Mouse (Mus musculus): ENCODE data around the gene Slc12a9. TPM values are rescaled to one million over a fixed set of nuclear protein-coding genes. Genes with fewer than 3 reads are reported as not detected.

Slc12a9 gene
- total RNA-seq (2021) = 1 to 10 TPM; 8.4 to 8.6 TPM
- long read RNA-seq, experiment 1, transcript Slc12a9-201 (14 exons, 3,330 nt) = major isoform, 6 of 9 reads
- long read RNA-seq, experiment 1, partial matches to known transcripts = 1 of 9 reads
- long read RNA-seq, experiment 1, other reads (novel, unspliced or antisense) = 2 of 9 reads
- long read RNA-seq, experiment 2, transcript Slc12a9-201 (14 exons, 3,330 nt) = major isoform, 14 of 22 reads
- long read RNA-seq, experiment 2, partial matches to known transcripts = 5 of 22 reads
- long read RNA-seq, experiment 2, other reads (novel, unspliced or antisense) = 3 of 22 reads

GRCm38 (mm10) chr5:137333512-137334174 lies at the start of gene Slc12a9:
Gene Slc12a9 (minus strand): TSS chr5:137333597.
- peak; percentile 90 to 91 for DNase-seq (ENCODE audit: low spot score in 2 of 2)

DNA sequence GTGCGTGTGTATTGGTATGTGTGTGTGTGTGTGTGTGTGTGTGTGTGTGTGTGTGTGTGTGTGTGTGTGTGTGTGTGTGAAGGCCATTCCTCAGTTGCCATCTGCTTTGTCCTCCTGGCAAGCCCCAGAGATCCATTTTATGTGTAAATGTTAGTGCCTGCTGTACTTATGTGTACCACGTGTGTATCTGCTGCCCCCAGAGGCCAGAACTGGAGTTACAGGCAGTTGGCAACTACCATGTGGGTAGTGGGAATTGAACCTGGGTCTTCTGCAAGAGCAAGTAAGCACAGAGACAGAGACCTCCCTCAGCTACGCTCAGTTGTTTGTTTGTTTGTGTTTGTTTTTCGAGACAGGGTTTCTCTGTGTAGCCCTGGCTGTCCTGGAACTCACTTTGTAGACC lies 47.8 kb upstream of the Slc12a9 start:
- peak; percentile 46 to 62 for DNase-seq (ENCODE audit: low spot score in 2 of 2)

- no peak for DNase-seq (ENCODE audit: low spot score in 2 of 2)
Measured at GRCm38 (mm10) chr5:137377603-137378002, 44.2 kb upstream of the Slc12a9 start.

- DNase-seq (ENCODE audit: low spot score in 2 of 2) = no peak
Measured at GRCm38 (mm10) chr5:137377176-137377575, 43.8 kb upstream of the Slc12a9 start.

- no peak for DNase-seq (ENCODE audit: low spot score in 2 of 2)
Measured at GRCm38 (mm10) chr5:137376722-137377121, 43.3 kb upstream of the Slc12a9 start.

DNA sequence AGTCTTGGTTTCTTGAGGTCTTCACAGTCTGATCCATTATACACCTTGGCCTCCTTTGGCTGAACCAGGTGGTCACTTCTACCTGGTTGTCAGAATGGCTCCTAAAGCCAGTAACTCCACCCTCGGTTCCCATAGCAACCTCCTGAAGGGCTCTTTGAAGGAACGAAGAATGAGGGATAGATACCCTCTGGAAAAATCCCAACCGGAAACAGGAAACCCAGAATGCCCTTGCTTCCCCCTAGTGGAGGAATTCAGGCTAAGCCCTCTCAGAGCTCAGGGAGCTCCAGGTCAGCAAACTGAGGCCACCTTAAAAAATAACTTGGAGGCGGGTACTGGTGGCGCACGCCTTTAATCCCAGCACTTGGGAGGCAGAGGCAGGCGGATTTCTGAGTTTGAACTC lies 42.8 kb upstream of the Slc12a9 start:
- no peak for DNase-seq (ENCODE audit: low spot score in 2 of 2)

- DNase-seq (ENCODE audit: low spot score in 2 of 2) = no peak
Measured at GRCm38 (mm10) chr5:137375627-137376026, 42.2 kb upstream of the Slc12a9 start.

- DNase-seq (ENCODE audit: low spot score in 2 of 2) = no peak
Measured at GRCm38 (mm10) chr5:137374521-137375080, 41.2 kb upstream of the Slc12a9 start.

DNA sequence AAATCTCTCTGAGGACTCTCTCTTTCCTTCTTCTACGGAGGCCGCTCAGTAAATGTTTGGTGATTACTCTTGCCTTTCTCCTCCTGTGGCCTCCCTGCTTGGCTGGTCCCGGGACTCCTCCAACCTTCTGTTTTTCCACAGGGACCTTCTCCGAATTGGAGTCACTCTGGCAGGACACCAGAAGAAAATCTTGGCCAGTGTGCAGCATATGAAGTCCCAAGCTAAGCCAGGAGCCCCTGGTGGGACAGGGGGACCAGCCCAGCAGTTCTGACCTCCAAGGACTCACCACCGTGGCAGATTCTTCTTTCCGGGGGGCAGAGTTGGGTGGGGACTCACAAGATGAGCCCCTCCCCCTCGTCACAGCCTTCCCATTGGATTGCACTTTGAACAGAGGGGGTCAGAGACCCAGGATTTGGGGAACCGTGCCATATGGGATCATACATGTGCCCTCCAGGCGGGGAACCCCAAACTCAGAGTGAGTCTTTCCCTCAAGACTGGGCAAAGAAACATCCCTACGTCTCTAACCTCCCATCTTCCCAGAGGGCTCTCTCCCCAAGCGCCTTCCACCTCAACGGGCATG lies 40.1 kb upstream of the Slc12a9 start:
- DNase-seq (ENCODE audit: low spot score in 2 of 2) = no peak

- DNase-seq (ENCODE audit: low spot score in 2 of 2) = no peak
Measured at GRCm38 (mm10) chr5:137369665-137370064, 36.3 kb upstream of the Slc12a9 start.

- DNase-seq (ENCODE audit: low spot score in 2 of 2) = no peak
Measured at GRCm38 (mm10) chr5:137358382-137358781, 25.0 kb upstream of the Slc12a9 start.

DNA sequence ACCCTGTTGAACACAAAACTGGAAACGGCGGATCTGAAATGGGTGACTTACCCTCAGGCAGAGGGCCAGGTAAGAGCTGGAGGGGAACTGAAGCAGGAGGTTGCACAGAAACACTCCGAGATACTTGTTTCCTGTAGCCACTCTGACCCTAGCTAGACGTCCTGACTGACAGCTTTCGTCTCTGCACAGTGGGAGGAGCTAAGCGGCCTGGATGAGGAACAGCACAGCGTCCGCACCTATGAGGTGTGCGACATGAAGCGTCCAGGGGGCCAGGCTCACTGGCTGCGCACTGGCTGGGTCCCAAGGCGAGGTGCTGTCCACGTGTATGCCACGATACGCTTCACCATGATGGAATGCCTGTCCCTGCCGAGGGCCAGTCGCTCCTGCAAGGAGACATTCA lies 20.7 kb upstream of the Slc12a9 start:
- no peak for DNase-seq (ENCODE audit: low spot score in 2 of 2)

DNA sequence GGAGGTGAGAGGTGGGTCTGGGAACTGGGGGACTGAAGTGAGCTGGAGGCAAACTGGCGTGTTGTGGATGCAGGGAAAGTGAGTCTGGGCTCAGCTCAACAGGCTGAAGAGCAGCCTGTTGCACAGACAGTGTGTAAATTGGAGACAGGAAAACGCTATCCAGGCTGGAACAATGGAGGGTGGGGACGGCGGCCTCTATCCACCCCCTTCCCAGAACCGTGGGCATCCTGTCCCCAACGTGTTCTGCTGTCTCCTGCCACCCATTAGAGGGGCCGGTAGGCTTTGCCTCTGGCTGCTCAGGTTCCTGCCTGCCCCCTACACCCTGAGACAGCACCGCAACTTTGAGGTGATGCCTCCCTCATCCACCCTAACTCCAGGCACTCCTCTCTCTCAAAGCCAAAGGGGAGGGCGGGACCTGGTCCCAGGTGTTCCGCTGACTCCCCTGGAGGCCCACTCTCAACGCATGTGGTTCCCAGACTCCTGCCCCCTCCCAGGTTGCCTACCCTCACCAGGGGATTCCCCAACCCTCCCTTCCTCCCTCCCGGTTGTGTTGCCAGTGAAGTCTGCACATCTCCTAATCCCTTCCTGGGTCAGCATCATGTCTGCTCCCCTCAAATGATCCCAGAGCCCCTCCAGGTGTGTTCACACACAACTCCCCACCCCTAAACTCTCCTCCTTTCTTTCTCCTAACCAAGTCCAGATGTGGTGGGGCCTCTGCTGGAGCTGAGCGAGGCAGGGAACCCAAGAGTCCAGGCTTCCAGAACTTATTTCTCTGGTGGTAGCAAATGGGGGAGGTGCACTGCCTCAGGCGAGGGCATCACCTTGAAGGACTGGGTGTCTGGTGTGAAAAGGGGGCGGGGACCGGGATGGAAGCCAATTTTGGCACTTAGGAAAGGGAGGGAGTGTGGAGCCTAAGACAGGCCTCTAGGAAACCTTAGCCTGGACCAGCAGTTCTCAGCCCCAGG lies 18.9 kb upstream of the Slc12a9 start:
- DNase-seq (ENCODE audit: low spot score in 2 of 2) = no peak

DNA sequence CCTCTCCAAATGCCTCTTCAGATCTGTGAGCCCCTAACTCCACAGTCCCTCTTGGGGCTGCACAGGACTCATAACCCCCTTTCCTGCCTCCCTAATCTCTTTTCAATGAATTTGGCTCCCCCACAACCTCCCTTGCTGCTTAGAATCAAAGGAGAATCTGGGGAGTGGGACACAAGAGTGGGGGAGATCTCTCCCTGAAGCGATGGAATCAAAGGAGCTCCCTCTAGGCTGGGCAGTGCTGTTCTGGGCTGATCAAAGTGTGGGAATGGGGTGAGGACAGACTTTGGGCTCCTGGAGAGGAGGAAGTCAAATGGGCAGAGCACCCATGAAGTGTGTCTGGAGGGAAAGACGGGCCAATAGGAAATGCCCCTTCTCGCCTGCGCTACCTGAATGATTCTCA lies 18.0 kb upstream of the Slc12a9 start:
- DNase-seq (ENCODE audit: low spot score in 2 of 2) = no peak

DNA sequence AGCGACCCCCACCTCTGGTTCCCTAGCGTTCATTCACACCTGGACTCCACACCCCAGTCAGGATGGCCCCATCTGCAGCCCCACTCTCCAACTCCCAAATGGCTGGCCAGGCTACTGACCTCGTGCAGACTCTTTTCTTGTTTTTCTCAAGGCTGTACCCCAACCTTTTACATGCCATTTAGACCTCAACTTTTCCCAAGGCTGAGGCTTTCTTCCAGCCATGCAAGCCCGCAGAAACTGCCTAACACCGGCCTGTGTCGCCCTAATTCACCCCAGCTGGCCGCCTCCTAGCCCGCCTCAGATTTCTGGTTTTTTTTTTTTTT lies 17.6 kb upstream of the Slc12a9 start:
- no peak for DNase-seq (ENCODE audit: low spot score in 2 of 2)

GRCm38 (mm10) chr5:137350205-137351057 lies 17.0 kb upstream of the Slc12a9 start:
- no peak for DNase-seq (ENCODE audit: low spot score in 2 of 2)

DNA sequence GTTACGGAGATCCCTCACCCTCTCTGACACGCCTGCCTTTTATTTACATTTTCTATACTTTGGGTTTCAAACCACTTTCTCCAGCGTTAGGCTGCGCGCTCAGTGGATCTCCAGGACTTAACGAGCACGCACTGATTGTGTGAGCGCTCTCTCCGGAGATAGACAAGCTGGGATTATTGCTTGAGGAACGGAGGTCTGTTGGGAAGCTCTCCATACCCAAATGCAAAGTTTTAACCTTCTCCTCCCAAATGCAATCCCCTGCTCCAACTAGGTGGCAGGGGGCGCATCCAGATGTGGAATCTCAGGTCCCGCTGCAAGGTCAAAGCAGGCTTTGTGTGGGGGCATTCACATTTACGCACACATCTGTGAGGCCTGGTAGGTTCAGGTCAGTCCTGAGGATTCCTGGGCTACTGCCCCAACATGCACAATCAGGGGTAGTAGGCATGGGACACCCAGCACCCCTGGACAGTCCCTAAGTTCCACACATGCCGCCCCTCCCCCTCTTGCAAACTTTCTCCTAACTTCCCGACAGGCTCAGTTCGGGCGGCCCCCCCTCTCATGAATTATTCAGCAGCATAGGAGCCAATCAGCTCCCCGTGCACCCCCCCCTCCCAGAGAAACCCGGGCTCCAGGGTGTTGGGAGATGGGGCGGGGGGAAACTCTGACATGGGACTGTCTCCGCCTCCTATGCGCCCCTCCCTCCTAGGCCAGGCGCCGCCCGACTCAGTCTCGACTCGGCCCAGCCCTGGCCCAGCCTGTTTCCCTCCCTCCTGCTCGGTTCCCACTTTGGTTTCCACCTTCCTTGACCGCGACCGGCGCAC lies 16.2 kb upstream of the Slc12a9 start, which contains the start of gene Ephb4:
Gene Ephb4, plus strand, starts transcription at position 726 of the 821 bp plus-strand sequence.
- peak; percentile 82 to 84 for DNase-seq (ENCODE audit: low spot score in 2 of 2)

GRCm38 (mm10) chr5:137348482-137349383 lies 15.3 kb upstream of the Slc12a9 start:
- DNase-seq (ENCODE audit: low spot score in 2 of 2) = peak; percentile 16 to 65
